Mouse (Mus musculus) midbrain, embryonic 16.5 days (tissue): Measurements from ENCODE around the gene Gm28048. TPM values are rescaled to one million over a fixed set of nuclear protein-coding genes. Genes with fewer than 3 reads are reported as not detected.

Source experiments
- ATAC-seq: fragments of 200-750 bp; cut with Nextera tagmentation; 2 replicates; pipeline ENCODE4 v1.8.0; 2017; ENCODE audit warnings: moderate TSS enrichment
- H3K27ac ChIP-seq: fragments of 300-500 bp; sonication (generic); 2 replicates; pipeline ENCODE4 v1.5.1; 2014; ENCODE audit warnings: mild to moderate bottlenecking, low read length, mixed read lengths
- H3K27me3 ChIP-seq: fragments of 300-500 bp; sonication (generic); 2 replicates; pipeline ENCODE4 v1.6.1; 2014; ENCODE audit warnings: low read depth, low read length, mixed read lengths; ENCODE audit not compliant: control insufficient read depth, insufficient read depth
- H3K36me3 ChIP-seq: fragments of 300-500 bp; sonication (generic); 2 replicates; pipeline ENCODE4 v1.6.1; 2014; ENCODE audit warnings: mild to moderate bottlenecking, low read length, moderate library complexity, mixed read lengths; ENCODE audit not compliant: control insufficient read depth, insufficient read depth
- H3K4me1 ChIP-seq: fragments of 300-500 bp; sonication (generic); 2 replicates; pipeline ENCODE4 v1.6.1; 2014; ENCODE audit warnings: mild to moderate bottlenecking, low read length, mixed read lengths; ENCODE audit not compliant: control insufficient read depth, insufficient read depth
- H3K4me2 ChIP-seq: fragments of 300-500 bp; sonication (generic); 2 replicates; pipeline ENCODE4 v1.6.1; 2014; ENCODE audit warnings: mild to moderate bottlenecking, low read length, mixed read lengths
- H3K4me3 ChIP-seq: fragments of 300-500 bp; sonication (generic); 2 replicates; pipeline ENCODE4 v1.5.1; 2014; ENCODE audit warnings: low read depth, mild to moderate bottlenecking, low read length, moderate library complexity, mixed read lengths
- H3K9ac ChIP-seq: fragments of 300-500 bp; sonication (generic); 2 replicates; pipeline ENCODE4 v1.6.1; 2014; ENCODE audit warnings: low read depth, low read length, mixed read lengths
- H3K9me3 ChIP-seq: fragments of 300-500 bp; sonication (generic); replicated peaks from 2 replicates; pipeline ENCODE4 v1.6.1; 2014; ENCODE audit warnings: mild to moderate bottlenecking, low read length, mixed read lengths; ENCODE audit not compliant: control insufficient read depth, poor library complexity, severe bottlenecking
- WGBS: fragments of 180-500 bp; shearing (Covaris S2); extraction: QIAGEN DNeasy Blood & Tissue Kit; methylation state at CpG from one replicate; pipeline ENCODE4 v1.1.7; 2014; 5-methylcytosine and 5-hydroxymethylcytosine counted together
- polyA plus RNA-seq: library from polyadenylated mRNA; unstranded; fragments of >200 nt; fragmentation: Nextera tagmentation; extraction: Ambion mirVana; gene quantifications from 2 replicates; pipeline ENCODE4 v1.2.1, GENCODE M21; 2015

Gm28048 gene
- polyA plus RNA-seq, 1 experiment from 2014 or later, result 2.9 TPM

DNA sequence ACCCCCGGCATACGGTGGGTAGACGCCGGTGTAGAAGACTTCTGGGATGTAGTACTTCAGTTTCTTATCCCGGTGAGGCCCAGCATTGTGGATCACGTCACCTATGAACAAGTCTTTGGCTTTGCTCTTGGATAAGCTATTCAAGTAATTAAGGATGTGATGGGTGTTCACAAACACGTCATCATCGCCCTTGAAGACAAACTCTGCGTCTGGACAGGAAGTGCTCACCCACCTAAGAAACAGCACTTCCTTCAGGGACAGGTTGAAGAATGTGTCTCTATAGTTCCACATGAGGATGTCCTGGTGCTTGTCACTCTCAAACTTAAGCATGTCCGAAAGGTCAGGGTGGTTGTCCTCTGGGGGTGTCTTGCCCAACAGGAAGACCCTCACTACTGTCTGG, 145.6 kb downstream of the Gm28048 start:
- Histone ChIP-seq H3K9ac (no peak overlapping the region), H3K27me3 (no peaks in the 10 kb centered on the region), H3K4me1 (no peaks in the 10 kb centered on the region), H3K9me3 (no peaks in the 10 kb centered on the region), H3K4me2 (no peak overlapping the region), H3K4me3 (no peak overlapping the region), H3K36me3 (no peaks in the 10 kb centered on the region), H3K27ac (no peak overlapping the region)
- 93% methylated on average over 10 of the region's 10 CpGs for WGBS
- ATAC-seq, result no peak

GRCm38 (mm10) chr11:22832600-22832999, 149.3 kb downstream of the Gm28048 start:
- Histone ChIP-seq H3K4me1 (no peaks in the 10 kb centered on the region), H3K9ac (no peak overlapping the region), H3K27me3 (no peaks in the 10 kb centered on the region), H3K4me2 (no peak overlapping the region), H3K36me3 (no peaks in the 10 kb centered on the region), H3K9me3 (no peaks in the 10 kb centered on the region), H3K4me3 (no peak overlapping the region), H3K27ac (no peak overlapping the region)
- WGBS, result 86% methylated on average over 4 of the region's 4 CpGs
- ATAC-seq, result no peak

DNA sequence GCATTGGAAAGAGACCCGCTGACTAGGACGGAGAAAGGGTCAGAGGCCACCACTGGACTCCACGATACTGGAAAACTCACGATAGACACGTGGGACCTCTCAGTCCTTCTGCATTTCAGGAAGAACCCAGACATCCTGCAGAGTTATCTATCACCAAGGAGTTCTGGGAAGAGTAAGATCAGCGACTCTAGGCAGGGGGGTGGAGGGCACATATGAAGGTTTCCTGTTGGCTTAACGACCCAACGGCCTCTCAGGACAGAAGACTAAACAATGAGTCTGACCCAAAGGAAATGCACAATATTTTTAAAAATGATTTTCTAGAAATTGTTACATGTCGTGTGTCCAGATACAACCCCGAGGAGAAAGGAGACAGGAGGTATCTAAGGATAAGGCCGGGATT, 150.0 kb downstream of the Gm28048 start:
- H3K4me2 ChIP-seq, result no peak overlapping the region
- no peaks in the 10 kb centered on the region for H3K4me1 ChIP-seq
- no peak overlapping the region for H3K27ac ChIP-seq
- no peak overlapping the region for H3K9ac ChIP-seq
- WGBS, result 90% methylated on average over 11 of the region's 11 CpGs
- no peaks in the 10 kb centered on the region for H3K36me3 ChIP-seq
- H3K9me3 ChIP-seq, result no peaks in the 10 kb centered on the region
- no peaks in the 10 kb centered on the region for H3K27me3 ChIP-seq
- H3K4me3 ChIP-seq, result no peak overlapping the region
- ATAC-seq, result no peak

DNA sequence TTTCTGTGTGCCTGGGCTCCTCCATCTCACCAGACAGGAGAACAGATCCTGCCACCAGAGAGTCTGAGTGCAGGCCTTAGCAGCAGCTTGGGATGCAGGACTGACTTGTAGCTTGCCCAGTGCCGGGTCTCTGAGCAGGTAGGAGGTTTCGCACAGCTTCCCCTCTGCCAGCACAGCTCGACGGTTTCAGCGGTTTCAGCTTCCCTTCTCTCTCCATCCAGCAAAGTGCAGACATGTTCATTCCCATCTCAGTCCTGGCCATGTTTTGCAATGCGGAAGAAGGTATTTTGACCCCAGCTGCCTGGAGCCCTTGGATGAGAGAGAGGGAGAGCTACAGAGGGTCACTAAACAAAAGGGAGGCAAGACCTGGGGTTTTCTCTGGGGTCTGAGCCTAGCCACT, 151.2 kb downstream of the Gm28048 start:
- Histone ChIP-seq H3K9me3 (no peaks in the 10 kb centered on the region), H3K9ac (no peak overlapping the region), H3K4me3 (no peak overlapping the region), H3K4me2 (no peak overlapping the region), H3K4me1 (no peaks in the 10 kb centered on the region), H3K27me3 (no peaks in the 10 kb centered on the region), H3K36me3 (no peaks in the 10 kb centered on the region), H3K27ac (no peak overlapping the region)
- WGBS, result 62% methylated on average over 6 of the region's 6 CpGs
- ATAC-seq, result no peak

GRCm38 (mm10) chr11:22830179-22830611, 151.7 kb downstream of the Gm28048 start:
- WGBS, result 39% methylated on average over 5 of the region's 5 CpGs
- no peak for ATAC-seq
- Histone ChIP-seq H3K4me2 (no peak overlapping the region), H3K9me3 (no peaks in the 10 kb centered on the region), H3K27ac (no peak overlapping the region), H3K27me3 (no peaks in the 10 kb centered on the region), H3K36me3 (no peaks in the 10 kb centered on the region), H3K4me3 (no peak overlapping the region), H3K4me1 (no peaks in the 10 kb centered on the region), H3K9ac (no peak overlapping the region)

DNA sequence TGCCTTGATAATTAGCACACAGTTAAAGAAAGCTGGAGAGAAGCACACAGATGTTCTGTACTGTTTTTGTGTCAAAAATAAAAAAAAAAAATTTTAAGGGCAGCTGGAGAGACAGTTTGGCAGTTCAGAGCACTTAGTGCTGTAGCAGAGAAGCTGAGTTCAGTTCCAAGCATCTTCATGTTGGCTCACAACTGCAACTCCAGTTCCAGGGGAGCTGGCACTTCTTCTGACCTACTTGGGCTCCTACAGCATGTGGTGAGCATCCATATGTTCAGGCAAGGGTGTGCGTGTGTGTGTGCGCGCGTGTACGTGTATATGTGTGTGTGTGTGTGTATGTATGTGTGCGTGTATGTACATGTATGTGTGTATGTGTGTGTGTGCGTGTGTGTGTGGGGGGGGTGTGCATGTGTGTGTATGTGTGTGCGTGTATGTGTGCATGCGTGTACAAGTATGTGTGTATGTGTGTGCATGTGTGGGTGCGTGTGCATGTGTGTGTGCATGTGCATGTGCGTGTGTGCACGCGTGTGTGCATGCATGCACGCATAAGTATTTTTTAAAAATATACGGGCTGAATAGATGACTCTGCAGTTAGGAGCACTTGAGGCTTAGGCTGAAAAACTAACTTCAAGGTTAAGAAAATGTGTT, 152.8 kb downstream of the Gm28048 start:
- ATAC-seq, result no peak
- Histone ChIP-seq H3K9ac (no peak overlapping the region), H3K4me1 (no peaks in the 10 kb centered on the region), H3K36me3 (no peaks in the 10 kb centered on the region), H3K4me2 (no peak overlapping the region), H3K9me3 (no peaks in the 10 kb centered on the region), H3K4me3 (no peak overlapping the region), H3K27ac (no peak overlapping the region), H3K27me3 (no peaks in the 10 kb centered on the region)
- WGBS, result 98% methylated on average over 15 of the region's 15 CpGs

GRCm38 (mm10) chr11:22827514-22828080, 154.3 kb downstream of the Gm28048 start:
- H3K4me2 ChIP-seq, result no peak overlapping the region
- H3K4me1 ChIP-seq, result no peaks in the 10 kb centered on the region
- no peak overlapping the region for H3K9ac ChIP-seq
- no peaks in the 10 kb centered on the region for H3K36me3 ChIP-seq
- H3K4me3 ChIP-seq, result no peak overlapping the region
- H3K27me3 ChIP-seq, result no peaks in the 10 kb centered on the region
- 81% methylated on average over 4 of the region's 4 CpGs for WGBS
- no peak for ATAC-seq
- H3K9me3 ChIP-seq, result no peaks in the 10 kb centered on the region
- no peak overlapping the region for H3K27ac ChIP-seq

- Histone ChIP-seq H3K36me3 (no peaks in the 10 kb centered on the region), H3K4me2 (no peak overlapping the region), H3K4me3 (no peak overlapping the region), H3K27me3 (no peaks in the 10 kb centered on the region), H3K9me3 (no peaks in the 10 kb centered on the region), H3K4me1 (no peaks in the 10 kb centered on the region), H3K27ac (no peak overlapping the region), H3K9ac (no peak overlapping the region)
- no peak for ATAC-seq
- WGBS, result 88% methylated on average over 6 of the region's 6 CpGs
Observed at GRCm38 (mm10) chr11:22826665-22827064, 155.2 kb downstream of the Gm28048 start.

- 96% methylated on average over 14 of the region's 14 CpGs for WGBS
- ATAC-seq, result no peak
Observed at GRCm38 (mm10) chr11:22826051-22826450, 155.8 kb downstream of the Gm28048 start.

More at GRCm38 (mm10) chr11:22826051-22826450, 155.8 kb downstream of the Gm28048 start:
- H3K36me3 ChIP-seq, result no peaks in the 10 kb centered on the region
- no peak overlapping the region for H3K27ac ChIP-seq
- no peak overlapping the region for H3K9ac ChIP-seq
- no peaks in the 10 kb centered on the region for H3K27me3 ChIP-seq
- no peak overlapping the region for H3K4me2 ChIP-seq
- H3K4me3 ChIP-seq, result no peak overlapping the region
- H3K9me3 ChIP-seq, result no peaks in the 10 kb centered on the region
- H3K4me1 ChIP-seq, result no peaks in the 10 kb centered on the region
